Mouse (Mus musculus): ENCODE measurements at regions not wholly inside any gene's neighbourhood (a gene's known extent, or its start where the extent isn't known, plus 50 kb on each side); places are given as distances from the start of the nearest gene placed in this dataset.

DNA sequence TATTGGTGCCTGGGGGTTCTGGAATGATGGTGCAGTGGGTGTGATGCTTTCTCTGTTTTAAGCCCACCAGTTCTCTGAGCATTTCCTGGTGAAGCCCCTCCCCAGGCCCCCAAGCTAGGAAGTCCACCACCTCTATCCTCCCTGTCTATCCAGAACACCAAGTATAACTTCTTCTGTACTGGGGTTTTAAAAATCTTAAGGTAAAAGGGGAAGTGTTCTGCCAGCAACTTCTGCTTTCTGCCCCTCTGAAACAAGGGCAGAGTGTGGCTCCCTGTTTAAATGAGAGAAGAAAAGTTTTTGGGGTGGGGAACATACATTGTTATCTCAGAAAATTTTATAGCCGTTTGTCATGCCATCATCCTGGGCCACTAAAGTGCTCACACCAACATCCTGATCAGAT is 91.8 kb downstream of the Ptger2 start:
- no peaks in the 10 kb centered on the region for H3K27me3 ChIP-seq (ENCODE audit: insufficient read depth, low read length)
- no peak overlapping the region for H3K4me3 ChIP-seq (ENCODE audit: low read depth, low read length)
- TF ChIP-seq EP300 (IDR thresholded peaks at IDR 0.05; ENCODE audit: low read depth) (no peak), CTCF (IDR thresholded peaks at IDR 0.05; ENCODE audit: low read depth) (no peak)
- no peaks in the 10 kb centered on the region for H3K36me3 ChIP-seq (replicated peaks; ENCODE audit: insufficient read depth, low read length)
- no peaks in the 10 kb centered on the region for H3K9me3 ChIP-seq (ENCODE audit: low read length)
- DNase-seq (no peak), ATAC-seq (no peak)
- H3K27ac ChIP-seq (ENCODE audit: low read depth) = no peak overlapping the region
- no peak overlapping the region for H3K4me2 ChIP-seq (ENCODE audit: low read depth, low read length)
- 0 out of 2 replicates have a peak, but pooled peaks cover 2% of the 10 kb centered on the region for H3K4me1 ChIP-seq (ENCODE audit: insufficient read depth)
- WGBS (ENCODE audit: insufficient replicate concordance) = 25% methylated on average over 1 of the region's 1 CpGs
- H3K9ac ChIP-seq (replicated peaks) = no peak overlapping the region

DNA sequence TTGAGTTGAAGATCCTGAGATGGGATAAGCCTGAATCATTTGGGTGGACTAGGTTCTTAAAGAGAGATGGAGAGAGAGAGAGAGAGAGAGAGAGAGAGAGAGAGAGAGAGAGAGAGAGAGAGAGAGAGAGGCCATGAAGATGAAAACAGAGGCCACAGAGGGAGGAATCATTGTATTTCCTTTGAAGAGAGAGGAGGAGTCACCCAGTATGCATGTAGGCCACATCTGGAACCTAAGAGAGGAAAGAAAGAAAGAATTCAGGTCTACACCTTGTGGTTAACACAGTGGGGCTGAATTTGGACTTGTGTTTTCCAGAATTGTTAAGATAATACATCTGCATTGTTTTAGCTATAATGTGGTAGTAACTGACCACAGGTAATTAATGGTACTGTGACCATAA is 92.2 kb downstream of the Ptger2 start:
- Histone ChIP-seq H3K4me3 (ENCODE audit: low read depth, low read length) (no peak overlapping the region), H3K4me1 (ENCODE audit: insufficient read depth) (0 out of 2 replicates have a peak, but pooled peaks cover 2% of the 10 kb centered on the region), H3K9ac (replicated peaks) (no peak overlapping the region), H3K27ac (ENCODE audit: low read depth) (no peak overlapping the region), H3K4me2 (ENCODE audit: low read depth, low read length) (no peak overlapping the region), H3K36me3 (replicated peaks; ENCODE audit: insufficient read depth, low read length) (no peaks in the 10 kb centered on the region), H3K9me3 (ENCODE audit: low read length) (no peaks in the 10 kb centered on the region), H3K27me3 (ENCODE audit: insufficient read depth, low read length) (no peaks in the 10 kb centered on the region)
- TF ChIP-seq EP300 (IDR thresholded peaks at IDR 0.05; ENCODE audit: low read depth) (no peak), CTCF (IDR thresholded peaks at IDR 0.05; ENCODE audit: low read depth) (no peak)
- ATAC-seq = no peak
- no peak for DNase-seq

DNA sequence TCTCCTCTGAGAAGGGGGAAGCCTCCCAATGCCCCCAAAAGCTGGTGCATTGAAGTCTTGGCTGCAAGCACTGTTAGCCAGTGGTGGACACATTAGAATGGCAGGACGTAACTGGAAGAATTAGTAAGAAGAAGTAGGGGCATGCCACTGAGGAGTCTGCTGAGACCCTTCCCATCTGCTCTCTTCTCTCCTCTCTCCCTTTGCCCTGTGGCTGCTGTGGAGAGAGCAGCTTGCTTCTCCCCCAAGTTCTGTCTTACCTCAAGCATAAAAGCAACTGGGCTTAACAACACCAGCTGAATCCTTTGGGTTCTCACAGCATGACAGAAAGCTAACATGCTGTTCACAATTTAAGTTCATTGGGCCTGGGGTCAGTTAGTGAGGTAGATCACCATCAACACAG is 95.1 kb downstream of the Ptger2 start:
- TF ChIP-seq CTCF (IDR thresholded peaks at IDR 0.05; ENCODE audit: low read depth) (no peak), EP300 (IDR thresholded peaks at IDR 0.05; ENCODE audit: low read depth) (no peak)
- DNase-seq = no peak
- Histone ChIP-seq H3K27me3 (ENCODE audit: insufficient read depth, low read length) (no peaks in the 10 kb centered on the region), H3K4me3 (ENCODE audit: low read depth, low read length) (no peak overlapping the region), H3K9me3 (ENCODE audit: low read length) (no peaks in the 10 kb centered on the region), H3K36me3 (replicated peaks; ENCODE audit: insufficient read depth, low read length) (no peaks in the 10 kb centered on the region), H3K4me1 (ENCODE audit: insufficient read depth) (0 out of 2 replicates have a peak, but pooled peaks cover 2% of the 10 kb centered on the region), H3K4me2 (ENCODE audit: low read depth, low read length) (no peak overlapping the region), H3K9ac (replicated peaks) (no peak overlapping the region), H3K27ac (ENCODE audit: low read depth) (no peak overlapping the region)
- no peak for ATAC-seq
- WGBS (ENCODE audit: insufficient replicate concordance) = 67% methylated on average over 1 of the region's 1 CpGs

All from liver, postnatal 0 days (tissue).